Mouse (Mus musculus) monocyte, adult 5-6 weeks (primary cell): Measurements from ENCODE around the gene Sav1. TPM values are rescaled to one million over a fixed set of nuclear protein-coding genes. Genes with fewer than 3 reads are reported as not detected.

ENCODE experiments used
- ATAC-seq: fragments of 153-309, 156-312 bp; replicated peaks from 2 replicates; pipeline ENCODE4 v1.8.0; 2017; ENCODE audit warnings: mild to moderate bottlenecking; ENCODE audit not compliant: low TSS enrichment, insufficient number of reproducible peaks, severe bottlenecking, poor library complexity, low FRiP score
- total RNA-seq: library from RNA; stranded (forward); fragments of 200-1000, 200-491, 200-594 nt; gene quantifications from 3 replicates; pipeline ENCODE4 v1.2.3, GENCODE M21; 2017

The Sav1 gene
- total RNA-seq: 38.9 to 63.2 TPM (median 58.3 TPM) in 3 replicates

DNA sequence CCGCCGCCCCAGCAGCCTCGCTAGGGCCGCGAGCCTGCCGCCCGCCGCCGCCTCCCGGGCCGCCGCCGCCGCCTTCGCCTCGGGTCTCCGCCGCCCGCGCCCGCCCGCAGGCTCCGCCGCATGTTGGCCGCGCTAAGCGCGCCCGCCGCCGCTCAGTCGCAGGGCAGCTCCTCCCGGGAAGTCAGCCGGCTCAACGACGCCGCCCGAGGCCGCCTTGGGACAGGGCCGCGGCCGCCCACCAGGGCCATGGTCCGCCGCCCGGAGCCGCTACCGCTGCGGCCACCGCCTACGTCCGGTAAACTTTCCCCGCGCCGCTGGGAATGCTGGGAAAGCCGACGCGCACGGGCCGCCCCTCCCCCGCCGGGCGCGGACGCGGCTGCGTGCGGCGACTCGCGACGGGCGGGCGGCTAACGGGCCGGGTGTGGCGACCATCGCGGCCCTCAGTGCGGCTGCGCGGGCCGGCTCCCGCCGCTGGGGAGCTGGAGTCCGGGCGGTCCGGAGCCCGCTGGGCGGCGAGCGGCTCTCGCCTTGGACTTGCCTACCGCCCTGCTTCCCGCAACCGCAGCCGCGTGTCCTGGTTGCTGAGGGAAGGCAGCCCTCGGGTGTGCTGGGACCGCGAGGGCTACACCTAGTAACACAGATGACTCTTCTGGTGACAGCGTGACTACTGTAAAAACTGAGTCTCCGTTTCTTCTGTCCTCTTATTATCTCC lies at the start of gene Sav1:
Gene Sav1 (minus strand): TSS at position 217 of the 712 bp plus-strand sequence.
- ATAC-seq: peak; percentile 75

DNA sequence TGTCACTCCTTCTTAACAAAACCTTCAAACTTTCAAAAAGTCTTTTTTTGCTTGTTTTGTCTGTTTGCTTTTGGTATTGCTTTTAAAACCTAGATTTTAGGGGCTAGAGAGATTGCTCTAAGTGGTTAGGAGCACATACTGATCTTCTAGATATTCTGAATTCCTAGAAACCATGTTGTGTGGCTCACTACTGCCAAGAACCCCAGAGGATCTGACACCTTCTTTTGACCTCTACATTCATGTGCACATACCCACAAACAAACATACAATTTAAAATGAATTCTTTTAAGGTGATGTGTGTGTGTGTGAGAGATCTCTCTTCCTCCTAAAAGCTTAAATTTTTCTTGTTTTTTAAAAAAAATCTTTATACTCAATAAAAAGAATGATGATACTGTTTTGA lies 39.4 kb upstream of the Sav1 start:
- ATAC-seq: no peak

DNA sequence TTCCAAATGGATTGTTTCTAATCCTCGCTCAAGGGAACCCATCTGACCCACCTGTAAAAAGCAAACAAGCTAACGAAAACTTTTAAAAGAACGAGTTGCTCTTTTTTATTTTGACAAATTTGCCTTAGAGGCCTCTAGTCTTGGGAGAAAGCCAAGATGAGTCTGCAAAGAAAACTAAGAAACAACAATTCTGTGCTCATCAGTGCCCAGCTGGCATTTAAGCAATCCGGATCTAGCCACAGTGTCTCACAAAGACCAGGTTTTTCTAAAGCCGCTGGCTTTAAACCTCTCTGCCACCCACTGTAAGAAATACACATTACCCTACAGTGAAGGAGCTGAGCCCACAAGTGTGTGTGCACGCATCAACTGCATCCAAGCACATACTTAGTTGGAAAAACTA lies 38.6 kb upstream of the Sav1 start:
- ATAC-seq: no peak

DNA sequence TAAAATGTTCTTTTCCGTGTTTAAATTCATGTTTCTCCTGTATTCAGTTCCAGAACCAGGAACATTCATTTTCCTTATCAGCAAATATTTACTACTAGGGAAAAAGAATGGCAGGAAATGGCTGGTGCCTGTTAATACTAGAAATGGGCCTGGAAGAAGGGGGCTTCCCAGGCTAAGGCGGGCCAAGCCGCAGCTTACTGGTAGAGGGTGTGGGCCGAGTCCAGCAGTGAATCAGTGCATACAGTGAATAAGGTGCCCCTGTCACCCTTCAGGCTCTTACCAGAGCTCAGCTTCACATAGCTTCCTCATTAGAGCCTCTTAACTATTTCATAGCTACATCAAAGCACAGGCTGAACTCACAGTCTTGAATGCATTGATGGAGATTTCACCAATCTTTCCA lies 36.8 kb upstream of the Sav1 start:
- no peak for ATAC-seq

DNA sequence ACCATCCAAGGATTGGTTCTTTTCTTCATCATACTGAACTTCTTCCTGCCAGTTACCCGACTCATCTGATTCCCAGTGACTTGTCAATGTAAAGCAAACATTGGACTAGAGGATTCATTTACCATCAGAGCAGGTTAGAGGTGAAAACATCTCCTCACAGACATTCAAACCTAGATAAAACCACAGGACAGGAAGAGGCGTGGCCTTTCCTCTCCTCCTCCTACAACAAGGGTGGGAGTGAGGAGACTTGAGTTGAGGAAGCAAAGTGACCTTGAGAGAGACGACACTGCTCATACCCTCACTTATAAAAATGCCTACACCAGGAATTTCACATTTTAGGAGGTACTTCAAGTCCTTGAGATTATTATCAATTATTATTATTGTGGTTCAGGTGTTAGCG lies 31.4 kb upstream of the Sav1 start:
- ATAC-seq: no peak

DNA sequence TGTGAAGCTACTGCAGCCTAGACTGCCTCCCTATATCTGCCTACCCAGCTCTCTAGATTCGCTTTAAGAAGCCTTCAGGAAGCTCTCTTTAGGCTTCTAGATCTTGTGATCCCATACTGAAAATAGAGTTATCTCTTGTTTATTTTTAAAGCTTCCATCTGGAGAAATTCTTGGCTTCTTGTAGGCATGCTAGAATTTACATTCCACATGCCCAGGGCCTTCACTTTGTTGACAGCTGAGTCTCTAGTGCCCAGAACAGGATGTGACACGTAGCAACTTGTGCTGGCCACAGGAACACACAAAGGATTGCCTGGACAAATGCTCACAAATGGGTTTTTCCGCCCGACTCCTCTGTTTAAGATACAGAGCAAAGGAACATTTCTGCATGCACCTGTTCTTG lies 29.1 kb upstream of the Sav1 start:
- no peak for ATAC-seq

DNA sequence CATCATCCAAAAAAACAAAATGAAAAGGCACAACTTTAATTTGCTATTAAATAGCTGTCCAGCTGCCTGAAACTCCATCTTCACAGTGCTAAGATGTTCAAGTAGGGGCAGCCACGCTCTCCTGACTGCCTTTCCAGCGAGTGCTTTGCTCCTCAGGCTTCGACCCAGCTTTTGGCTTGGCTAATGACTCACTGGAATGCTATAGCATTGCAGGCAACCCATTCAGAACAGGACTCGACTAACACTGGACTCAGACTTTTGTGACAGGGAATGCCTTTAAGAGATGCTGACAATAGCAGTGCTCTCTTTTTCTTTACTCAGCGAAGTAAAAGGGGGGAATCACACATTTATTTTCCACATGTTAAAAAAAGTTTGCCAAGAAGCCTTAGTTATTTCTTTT lies 24.9 kb upstream of the Sav1 start:
- ATAC-seq: no peak

DNA sequence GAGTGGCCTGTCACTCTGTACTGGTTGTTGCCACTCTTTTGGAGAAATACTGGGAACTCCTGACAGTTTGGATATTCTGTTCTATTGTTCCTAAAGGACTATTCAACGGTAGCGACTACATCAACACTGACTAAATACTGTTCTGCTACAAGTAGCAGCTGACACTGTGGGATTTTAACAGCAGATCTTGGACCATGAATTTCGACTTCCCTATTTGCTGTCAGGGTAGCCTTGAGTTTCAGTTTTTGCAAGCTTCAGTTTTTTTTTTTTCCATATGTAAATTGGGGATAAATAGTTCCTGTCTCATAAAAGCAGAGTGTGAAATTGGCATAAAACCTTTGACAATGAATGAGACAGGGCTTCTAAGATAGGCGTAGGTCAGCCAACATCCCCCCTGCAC lies 23.6 kb upstream of the Sav1 start:
- no peak; the same call in 1 of the 2 replicates for ATAC-seq

DNA sequence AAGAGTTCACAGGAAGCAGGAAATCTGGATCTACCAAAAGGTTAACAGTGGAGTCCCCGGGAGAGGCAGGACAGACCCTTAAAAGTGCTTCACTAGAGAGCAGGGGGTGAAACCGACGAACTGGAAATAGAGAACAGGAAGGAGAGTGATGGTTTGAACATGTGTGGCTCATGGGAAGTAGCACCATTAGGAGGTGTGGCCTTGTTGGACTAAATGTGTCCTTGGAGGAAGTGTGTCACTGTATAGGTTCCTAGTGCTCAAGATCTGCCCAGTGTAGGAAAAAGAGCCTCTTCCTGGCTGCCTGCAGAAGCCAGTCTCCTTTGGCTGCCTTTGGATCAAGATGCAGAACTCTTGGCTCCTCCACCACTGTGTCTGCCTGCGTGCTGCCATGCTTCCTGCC lies 18.3 kb upstream of the Sav1 start:
- peak; percentile 43; the same call in 1 of the 2 replicates for ATAC-seq

DNA sequence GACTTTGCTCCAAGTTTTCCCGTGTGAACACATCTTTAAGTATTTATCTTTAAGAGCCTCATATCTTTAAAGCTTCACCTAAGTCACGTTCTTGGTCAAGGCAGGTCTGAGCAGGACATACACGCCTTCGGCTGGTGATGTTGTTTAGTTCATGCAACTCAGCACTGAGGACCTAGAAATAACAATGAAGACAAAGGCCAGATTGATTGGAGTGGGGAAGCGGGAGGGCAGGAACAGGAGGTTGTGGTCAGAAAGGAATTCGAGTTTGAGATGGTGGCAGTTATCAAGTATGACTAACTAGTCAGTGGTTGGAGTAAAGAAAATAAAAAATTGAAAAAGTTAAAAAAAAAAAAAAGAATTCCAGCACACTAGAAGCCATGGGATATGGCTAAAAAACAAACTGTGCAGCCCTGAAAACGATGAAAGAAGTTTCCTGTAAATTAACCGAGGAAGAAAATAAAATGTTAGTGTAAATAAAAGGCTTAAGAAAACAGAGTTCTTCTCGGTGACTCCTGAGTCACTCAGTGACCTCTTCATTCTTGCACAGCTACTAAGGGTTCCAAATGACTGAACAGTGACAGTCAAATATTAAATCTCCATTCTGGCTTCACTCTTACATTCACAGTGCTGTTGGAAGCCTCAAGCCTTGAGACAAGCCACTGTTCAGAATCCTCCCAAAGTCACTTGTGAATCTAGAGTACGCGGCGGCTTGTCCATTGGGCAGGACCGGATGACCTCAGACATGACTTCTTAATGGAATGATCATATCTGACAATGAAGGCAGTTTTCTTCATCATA lies 11.6 kb upstream of the Sav1 start:
- no peak for ATAC-seq

DNA sequence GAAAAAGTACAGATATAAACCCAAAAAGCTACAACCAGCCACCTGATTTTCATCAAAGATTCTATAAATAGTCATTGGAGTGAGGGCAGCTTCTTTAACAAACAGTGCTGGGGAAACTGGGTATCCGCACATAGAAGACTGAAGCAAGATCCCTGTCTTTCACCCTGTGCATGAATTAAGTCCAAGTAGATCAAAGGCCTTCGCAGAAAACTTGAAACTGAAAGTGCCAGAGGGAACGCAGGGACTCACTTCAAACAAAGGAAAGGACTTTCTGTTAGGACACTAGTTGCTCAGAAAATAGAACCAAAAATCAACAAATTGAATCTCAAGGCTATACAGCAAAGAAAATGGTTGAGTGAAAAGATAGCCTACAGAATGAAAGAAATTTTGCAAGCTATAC lies 8.6 kb upstream of the Sav1 start:
- no peak for ATAC-seq

DNA sequence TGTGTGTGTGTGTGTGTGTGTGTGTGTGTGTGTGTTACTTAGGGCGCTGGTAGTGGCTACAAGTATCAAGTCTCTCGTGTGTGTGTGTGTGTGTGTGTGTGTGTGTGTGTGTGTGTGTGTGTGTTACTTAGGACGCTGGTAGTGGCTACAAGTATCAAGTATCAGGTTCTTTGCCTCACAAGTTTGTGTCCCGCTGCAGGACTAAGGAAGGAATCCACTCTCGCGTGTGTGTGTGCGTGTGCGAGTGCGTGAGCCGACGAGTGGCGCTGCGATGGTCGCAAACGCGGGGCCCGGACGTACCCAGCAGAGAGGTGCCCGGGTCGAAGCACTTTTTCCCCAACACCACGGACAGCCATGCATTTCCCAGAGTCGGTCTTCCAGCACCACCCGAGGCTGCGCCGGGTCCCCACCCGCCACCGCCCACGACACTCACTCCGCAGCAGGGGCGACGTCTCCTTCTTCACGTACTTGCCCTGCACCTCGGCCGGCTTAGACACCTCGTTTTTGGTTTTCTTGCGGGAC lies 500 bp downstream of the Sav1 start:
- peak; percentile 29 for ATAC-seq

DNA sequence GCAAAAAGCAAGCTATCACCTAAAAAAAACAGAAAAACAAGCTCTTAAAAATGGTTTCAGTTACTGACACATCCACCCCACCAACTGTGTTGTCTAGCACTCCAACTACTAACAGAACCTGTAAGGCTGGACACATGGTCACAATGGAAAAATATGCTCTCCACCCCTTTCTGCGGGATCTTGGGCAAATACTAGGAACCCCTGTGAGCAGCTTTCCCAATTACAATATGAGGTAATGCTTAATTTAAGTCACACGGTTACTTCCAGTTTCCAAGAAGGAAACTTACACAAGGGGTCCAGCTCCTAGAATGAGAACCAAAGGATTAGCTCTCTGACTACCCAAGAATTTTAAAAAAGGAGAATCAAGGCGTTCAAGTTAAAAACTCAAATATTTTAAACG lies 1.3 kb downstream of the Sav1 start:
- no peak for ATAC-seq

DNA sequence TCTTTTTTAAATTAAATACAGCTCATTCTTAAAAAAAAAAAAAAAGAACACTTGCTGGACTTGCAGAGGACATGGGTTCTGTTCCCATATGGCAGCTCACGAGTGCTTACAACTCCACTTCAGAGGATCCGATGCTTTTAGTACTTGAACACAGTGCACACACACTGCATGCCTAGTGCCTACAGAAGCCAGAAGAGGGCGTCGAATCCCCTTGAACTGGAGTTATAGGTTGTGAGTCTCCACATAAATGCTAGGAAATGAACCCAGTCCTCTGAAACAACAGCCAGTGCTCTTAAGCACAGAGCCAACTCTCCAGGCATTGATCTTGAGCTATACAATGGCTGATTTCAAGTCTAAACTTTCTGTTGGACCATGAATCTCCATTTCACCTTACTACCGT lies 3.9 kb downstream of the Sav1 start:
- ATAC-seq: no peak

DNA sequence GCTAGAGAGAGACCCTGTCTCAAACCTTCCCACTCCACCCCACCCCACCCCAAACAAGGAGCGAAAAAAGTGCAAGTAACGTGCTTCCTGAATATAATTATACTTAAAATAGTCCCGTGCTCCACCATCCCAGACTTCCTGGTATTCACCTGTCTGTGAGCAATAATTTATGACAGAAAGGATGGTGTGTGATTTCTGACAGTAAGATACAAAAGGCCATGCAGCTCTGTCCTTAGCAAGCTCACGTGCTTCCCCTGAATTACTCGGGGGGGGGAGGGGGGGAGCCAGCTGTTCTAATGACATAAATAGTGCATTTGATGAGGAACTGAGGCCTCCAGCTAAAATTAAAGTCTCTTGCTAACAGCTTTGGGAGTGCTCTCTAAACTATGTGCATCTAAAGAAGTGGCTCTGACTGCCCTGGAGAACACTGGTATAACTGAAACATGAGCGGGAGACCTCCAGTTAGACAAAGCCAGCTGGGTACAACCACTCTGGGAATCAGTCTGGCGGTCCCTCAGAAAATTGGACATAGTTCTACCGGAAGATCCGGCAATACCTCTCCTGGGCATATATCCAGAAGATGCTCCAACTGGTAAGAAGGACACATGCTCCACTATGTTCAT lies 9.3 kb downstream of the Sav1 start:
- ATAC-seq: no peak

DNA sequence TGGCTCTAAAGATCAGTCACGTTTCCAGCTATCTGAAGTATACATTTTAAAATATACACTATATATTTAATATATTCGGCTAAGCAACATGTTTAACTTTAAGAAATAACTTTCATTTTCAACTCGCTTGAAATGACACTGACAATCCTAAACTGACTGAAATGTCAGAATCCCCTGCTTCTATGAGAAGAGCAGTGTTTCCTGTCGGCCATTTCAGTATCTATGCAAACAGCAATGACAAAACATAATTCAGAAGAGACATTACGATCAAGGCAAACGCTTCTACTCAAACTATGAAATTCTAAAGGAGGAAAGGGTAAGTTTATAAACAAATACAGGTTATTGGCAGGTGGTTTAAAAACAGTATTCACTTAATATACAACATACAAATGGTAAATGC lies 10.1 kb downstream of the Sav1 start:
- ATAC-seq: no peak

DNA sequence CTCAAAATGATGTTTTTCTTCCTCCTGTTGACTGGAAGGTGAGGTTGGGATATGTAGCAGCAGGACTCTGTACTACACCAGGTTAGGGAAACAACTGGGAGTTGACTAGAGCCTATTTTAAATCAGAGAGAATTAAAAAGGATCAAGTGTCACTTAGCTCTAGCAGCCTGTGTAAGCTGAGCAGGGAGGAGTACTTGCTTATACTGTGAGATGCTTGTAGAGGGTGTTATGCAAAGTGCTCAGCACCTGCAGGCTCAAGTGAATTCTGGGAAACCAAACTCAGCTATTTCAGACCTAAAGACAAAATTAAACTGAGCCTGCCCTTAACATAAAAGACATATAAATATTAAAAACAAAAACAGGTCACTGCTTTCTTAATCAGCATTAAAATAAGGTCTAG lies 13.1 kb downstream of the Sav1 start:
- ATAC-seq: no peak

DNA sequence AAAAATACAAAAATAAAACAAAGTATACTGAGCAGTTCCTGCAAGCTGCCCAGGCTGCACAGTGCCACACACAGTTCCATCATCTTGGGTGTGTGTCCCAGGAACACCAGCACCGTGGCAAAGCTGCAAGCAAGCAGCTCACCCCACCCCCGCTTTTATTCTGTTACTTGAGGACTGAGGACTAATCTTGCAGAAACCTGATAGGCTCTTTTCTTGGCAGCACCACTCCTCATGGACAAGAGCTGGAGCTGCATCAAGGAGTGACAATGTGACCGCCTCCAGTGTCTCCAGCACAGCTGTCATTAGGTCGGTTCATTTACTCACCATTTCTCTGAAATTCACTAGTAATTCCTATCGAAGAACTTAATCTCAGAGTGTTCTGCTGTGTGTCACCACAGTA lies 18.6 kb downstream of the Sav1 start:
- no peak for ATAC-seq

DNA sequence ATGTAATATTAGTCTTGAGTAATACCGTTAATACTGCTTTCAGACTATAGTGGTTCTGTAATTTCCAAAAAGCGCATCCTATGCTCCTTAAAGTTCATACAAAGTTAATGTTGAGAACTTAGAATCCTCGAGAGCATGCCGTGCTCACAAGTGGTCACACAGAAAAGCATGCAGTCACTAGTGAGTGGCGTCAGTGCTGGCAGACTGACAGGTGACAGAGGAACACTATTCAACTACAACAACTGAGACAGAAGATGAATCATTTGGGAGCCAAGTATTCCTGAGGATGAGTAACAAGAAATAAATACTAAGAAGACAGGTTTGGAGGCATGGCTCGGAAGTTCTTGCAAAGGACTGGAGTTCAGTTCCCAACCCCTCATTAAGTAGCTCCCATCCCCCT lies 19.7 kb downstream of the Sav1 start:
- no peak for ATAC-seq

DNA sequence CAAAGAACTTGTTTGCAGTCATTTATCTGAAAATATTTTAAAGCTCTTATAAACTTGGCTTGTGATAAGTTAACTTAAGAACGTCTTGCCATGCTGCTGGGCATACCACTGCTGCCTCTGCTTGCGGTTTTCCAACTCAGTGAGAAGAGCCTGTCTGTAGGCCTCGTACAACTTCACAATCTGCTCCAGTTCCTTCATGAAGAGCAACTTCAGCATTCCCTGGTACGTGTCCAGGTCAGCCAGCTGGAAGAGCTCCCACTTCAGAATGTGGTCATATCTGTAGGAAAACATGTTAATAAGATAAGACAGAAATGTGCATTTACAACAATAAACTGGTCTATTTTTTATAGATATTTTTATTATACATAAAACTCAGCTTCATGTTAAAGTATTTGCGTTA lies 20.7 kb downstream of the Sav1 start:
- ATAC-seq: no peak
